Mouse (Mus musculus) heart, embryonic 12.5 days (tissue): Measurements from ENCODE around the gene Pan2. TPM values are rescaled to one million over a fixed set of nuclear protein-coding genes. Genes with fewer than 3 reads are reported as not detected.
A peak's percentile ranks its signal among the peaks of the same experiment; 100 is the strongest.
"Not testable (repeated sequence)": the region's sequence is repeated elsewhere in the genome, so short reads cannot be mapped to it uniquely, and the experiment has no call there.

Source experiments
- ATAC-seq: fragments of 200-750 bp; cut with Nextera tagmentation; 2 replicates; pipeline ENCODE4 v1.8.0; 2017; ENCODE audit warnings: moderate TSS enrichment, moderate library complexity; ENCODE audit not compliant: insufficient number of reproducible peaks, low FRiP score
- H3K27ac ChIP-seq: fragments of 300-500 bp; sonication (generic); 2 replicates; pipeline ENCODE4 v1.5.1; 2016; ENCODE audit warnings: mild to moderate bottlenecking, moderate library complexity; ENCODE audit not compliant: poor library complexity, severe bottlenecking
- H3K27me3 ChIP-seq: fragments of 300-500 bp; sonication (generic); replicated peaks from 2 replicates; pipeline ENCODE4 v1.6.1; 2016; ENCODE audit warnings: mild to moderate bottlenecking, moderate library complexity
- H3K36me3 ChIP-seq: fragments of 300-500 bp; sonication (generic); 2 replicates; pipeline ENCODE4 v1.6.1; 2016; ENCODE audit warnings: mild to moderate bottlenecking, moderate library complexity
- H3K4me1 ChIP-seq: fragments of 300-500 bp; sonication (generic); replicated peaks from 2 replicates; pipeline ENCODE4 v1.6.1; 2016; ENCODE audit warnings: mild to moderate bottlenecking
- H3K4me2 ChIP-seq: fragments of 300-500 bp; sonication (generic); 2 replicates; pipeline ENCODE4 v1.6.1; 2016; ENCODE audit warnings: mild to moderate bottlenecking, moderate library complexity
- H3K4me3 ChIP-seq: fragments of 300-500 bp; sonication (generic); 2 replicates; pipeline ENCODE4 v1.5.1; 2016; ENCODE audit warnings: mild to moderate bottlenecking
- H3K9ac ChIP-seq: fragments of 300-500 bp; sonication (generic); 2 replicates; pipeline ENCODE4 v1.6.1; 2016; ENCODE audit warnings: mild to moderate bottlenecking, moderate library complexity
- H3K9me3 ChIP-seq: fragments of 300-500 bp; sonication (generic); replicated peaks from 2 replicates; pipeline ENCODE4 v1.6.1; 2016; ENCODE audit warnings: mild to moderate bottlenecking, moderate library complexity
- WGBS: fragments of 180-500 bp; shearing (Covaris S2); methylation state at CpG from one replicate; pipeline ENCODE4 v1.1.7; 2016; 5-methylcytosine and 5-hydroxymethylcytosine counted together
- polyA plus RNA-seq: library from polyadenylated mRNA; unstranded; fragments of >200 nt; fragmentation: Nextera tagmentation; extraction: Ambion mirVana; gene quantifications from 2 replicates; pipeline ENCODE4 v1.2.1, GENCODE M21; 2016

Pan2 gene
- polyA plus RNA-seq, 1 experiment from 2014 or later, result 31.7 TPM

GRCm38 (mm10) chr10:128269206-128269910 lies 33.8 kb upstream of the Pan2 start:
- Histone ChIP-seq H3K27ac (no peak overlapping the region), H3K36me3 (no peaks in the 10 kb centered on the region), H3K27me3 (no peaks in the 10 kb centered on the region), H3K4me1 (no peaks in the 10 kb centered on the region; the same call in 1 of the 2 replicates), H3K9ac (no peak overlapping the region), H3K4me2 (peak overlapping the region; percentile 81; the same call in 1 of the 2 replicates), H3K4me3 (no peak overlapping the region), H3K9me3 (no peaks in the 10 kb centered on the region)
- WGBS, result 87% methylated on average over 16 of the region's 16 CpGs
- ATAC-seq, result no peak

GRCm38 (mm10) chr10:128270287-128270841 lies 32.8 kb upstream of the Pan2 start, which contains the start of gene Stat2:
Gene Stat2 (plus strand): TSS chr10:128270559.
- Histone ChIP-seq H3K4me2 (peak within 1 kb of the TSS; percentile 81), H3K4me1 (no peaks in the 10 kb centered on the region; the same call in 1 of the 2 replicates), H3K4me3 (peak within 1 kb of the TSS; percentile 73), H3K27me3 (no peaks in the 10 kb centered on the region), H3K9ac (peak within 1 kb of the TSS; percentile 84), H3K9me3 (no peaks in the 10 kb centered on the region), H3K27ac (peak within 1 kb of the TSS; percentile 61), H3K36me3 (no peaks in the 10 kb centered on the region)
- WGBS, result under 1% methylated on average over 43 of the region's 43 CpGs
- ATAC-seq, result peak; percentile 99

GRCm38 (mm10) chr10:128270866-128271265 lies 32.3 kb upstream of the Pan2 start:
- WGBS, result 38% methylated on average over 7 of the region's 7 CpGs
- Histone ChIP-seq H3K27me3 (no peaks in the 10 kb centered on the region), H3K9me3 (no peaks in the 10 kb centered on the region), H3K4me2 (peak overlapping the region; percentile 81), H3K36me3 (no peaks in the 10 kb centered on the region), H3K27ac (peak overlapping the region; percentile 61), H3K4me3 (peak overlapping the region; percentile 73), H3K9ac (peak overlapping the region; percentile 84), H3K4me1 (no peaks in the 10 kb centered on the region; the same call in 1 of the 2 replicates)
- ATAC-seq, result no peak

- Histone ChIP-seq H3K4me2 (no peak overlapping the region), H3K27ac (no peak overlapping the region), H3K4me3 (no peak overlapping the region), H3K36me3 (peaks cover 7% of the 10 kb centered on the region; the same call in 1 of the 2 replicates), H3K9me3 (no peaks in the 10 kb centered on the region), H3K9ac (no peak overlapping the region), H3K27me3 (no peaks in the 10 kb centered on the region), H3K4me1 (no peaks in the 10 kb centered on the region; the same call in 1 of the 2 replicates)
- no peak for ATAC-seq
- 61% methylated on average over 2 of the region's 2 CpGs for WGBS
Observed at GRCm38 (mm10) chr10:128271883-128272282, 31.3 kb upstream of the Pan2 start.

GRCm38 (mm10) chr10:128272819-128273439 lies 30.2 kb upstream of the Pan2 start:
- not testable (repeated sequence) for H3K27me3 ChIP-seq, H3K4me3 ChIP-seq, H3K9me3 ChIP-seq, H3K4me1 ChIP-seq, H3K9ac ChIP-seq, H3K27ac ChIP-seq, ATAC-seq, H3K4me2 ChIP-seq
- 85% methylated on average over 7 of the region's 7 CpGs for WGBS
- peaks cover 17% of the 10 kb centered on the region for H3K36me3 ChIP-seq

- not testable (repeated sequence) for H3K4me1 ChIP-seq, ATAC-seq, H3K9me3 ChIP-seq, H3K4me3 ChIP-seq, H3K27me3 ChIP-seq, H3K4me2 ChIP-seq, H3K9ac ChIP-seq, H3K27ac ChIP-seq
- peaks cover 39% of the 10 kb centered on the region for H3K36me3 ChIP-seq
- WGBS, result 92% methylated on average over 1 of the region's 1 CpGs
Observed at GRCm38 (mm10) chr10:128275374-128275773, 27.8 kb upstream of the Pan2 start.

- Histone ChIP-seq H3K27me3 (no peaks in the 10 kb centered on the region), H3K27ac (no peak overlapping the region), H3K9ac (no peak overlapping the region), H3K4me3 (no peak overlapping the region), H3K4me1 (no peaks in the 10 kb centered on the region), H3K36me3 (peaks cover 63% of the 10 kb centered on the region), H3K9me3 (no peaks in the 10 kb centered on the region), H3K4me2 (no peak overlapping the region)
- 61% methylated on average over 6 of the region's 6 CpGs for WGBS
- ATAC-seq, result no peak
Observed at GRCm38 (mm10) chr10:128278158-128278557, 25.0 kb upstream of the Pan2 start.

GRCm38 (mm10) chr10:128280943-128281342 lies 22.2 kb upstream of the Pan2 start:
- Histone ChIP-seq H3K4me2 (no peak overlapping the region), H3K9me3 (no peaks in the 10 kb centered on the region), H3K4me3 (no peak overlapping the region), H3K9ac (no peak overlapping the region), H3K4me1 (no peaks in the 10 kb centered on the region), H3K36me3 (peaks cover 84% of the 10 kb centered on the region), H3K27me3 (no peaks in the 10 kb centered on the region), H3K27ac (no peak overlapping the region)
- WGBS, result 82% methylated on average over 6 of the region's 6 CpGs
- ATAC-seq, result no peak

- Histone ChIP-seq H3K4me1 (no peaks in the 10 kb centered on the region), H3K9ac (no peak overlapping the region), H3K9me3 (no peaks in the 10 kb centered on the region), H3K27me3 (no peaks in the 10 kb centered on the region), H3K4me2 (no peak overlapping the region), H3K27ac (no peak overlapping the region), H3K36me3 (peaks cover 87% of the 10 kb centered on the region), H3K4me3 (no peak overlapping the region)
- no peak for ATAC-seq
- whole genome bisulfite sequencing, result 86% methylated on average over 14 of the region's 14 CpGs
Observed at GRCm38 (mm10) chr10:128281682-128282081, 21.5 kb upstream of the Pan2 start.

- 84% methylated on average over 20 of the region's 20 CpGs for WGBS
- no peak overlapping the region for H3K4me2 ChIP-seq
- no peak overlapping the region for H3K27ac ChIP-seq
- peak overlapping the region; percentile 18; the same call in 1 of the 2 replicates for H3K9ac ChIP-seq
- no peaks in the 10 kb centered on the region for H3K27me3 ChIP-seq
- no peaks in the 10 kb centered on the region for H3K4me1 ChIP-seq
- no peak overlapping the region for H3K4me3 ChIP-seq
- H3K36me3 ChIP-seq, result peaks cover 86% of the 10 kb centered on the region
- no peaks in the 10 kb centered on the region for H3K9me3 ChIP-seq
- ATAC-seq, result no peak
Observed at GRCm38 (mm10) chr10:128282886-128283450, 20.2 kb upstream of the Pan2 start.
